Mouse (Mus musculus) yolk sac, embryonic 10.5 days (tissue): ENCODE results near the gene Map2k2.
"Not testable (repeated sequence)": the region's sequence is repeated elsewhere in the genome, so short reads cannot be mapped to it uniquely, and the experiment has no call there.

Experiments used
- DNase-seq: peaks from one replicate; pipeline ENCODE4 v3.0.0-alpha.2; 2017; ENCODE audit warnings: low spot score

Map2k2 gene

GRCm38 (mm10) chr10:81105565-81106112, at the start of gene Map2k2:
TSS of gene Map2k2 (plus strand) at chr10:81105915.
- peak; percentile 97 for DNase-seq

- no peak for DNase-seq
Observed at GRCm38 (mm10) chr10:81057406-81058130, 48.1 kb upstream of the Map2k2 start.

GRCm38 (mm10) chr10:81058896-81059295, 46.8 kb upstream of the Map2k2 start:
- no peak for DNase-seq

GRCm38 (mm10) chr10:81059603-81060543, 45.8 kb upstream of the Map2k2 start, which contains the start of gene Sgta:
TSS of gene Sgta (minus strand) at chr10:81060181.
- peak; percentile 99 for DNase-seq

- no peak for DNase-seq
Observed at GRCm38 (mm10) chr10:81062710-81063109, 43.0 kb upstream of the Map2k2 start.

- DNase-seq: not testable (repeated sequence)
Observed at GRCm38 (mm10) chr10:81064519-81064918, 41.2 kb upstream of the Map2k2 start.

- DNase-seq: no peak
Observed at GRCm38 (mm10) chr10:81068706-81069105, 37.0 kb upstream of the Map2k2 start.

GRCm38 (mm10) chr10:81069836-81070235, 35.9 kb upstream of the Map2k2 start, which contains the start of gene Thop1:
TSS of gene Thop1 (plus strand) at chr10:81070035.
- peak; percentile 99 for DNase-seq

GRCm38 (mm10) chr10:81072290-81072689, 33.4 kb upstream of the Map2k2 start:
- no peak for DNase-seq

- DNase-seq: no peak
Observed at GRCm38 (mm10) chr10:81073464-81073863, 32.3 kb upstream of the Map2k2 start.

- DNase-seq: no peak
Observed at GRCm38 (mm10) chr10:81075734-81076133, 30.0 kb upstream of the Map2k2 start.

GRCm38 (mm10) chr10:81076356-81076755, 29.4 kb upstream of the Map2k2 start:
- peak; percentile 55 for DNase-seq

GRCm38 (mm10) chr10:81077916-81078315, 27.8 kb upstream of the Map2k2 start:
- DNase-seq: no peak

- DNase-seq: no peak
Observed at GRCm38 (mm10) chr10:81080008-81080655, 25.6 kb upstream of the Map2k2 start.

GRCm38 (mm10) chr10:81082168-81082960, 23.4 kb upstream of the Map2k2 start:
- DNase-seq: peak; percentile 72

- DNase-seq: no peak
Observed at GRCm38 (mm10) chr10:81087021-81087420, 18.7 kb upstream of the Map2k2 start.

GRCm38 (mm10) chr10:81089216-81089615, 16.5 kb upstream of the Map2k2 start:
- DNase-seq: no peak

GRCm38 (mm10) chr10:81090621-81091020, 15.1 kb upstream of the Map2k2 start:
- DNase-seq: peak; percentile 38

- peak; percentile 97 for DNase-seq
Observed at GRCm38 (mm10) chr10:81092465-81093250, 13.1 kb upstream of the Map2k2 start.
